Mouse (Mus musculus): ENCODE measurements around the gene Olfr1274-ps.
"Not testable (repeated sequence)": the region's sequence is repeated elsewhere in the genome, so short reads cannot be mapped to it uniquely, and the experiment has no call there.

DNA sequence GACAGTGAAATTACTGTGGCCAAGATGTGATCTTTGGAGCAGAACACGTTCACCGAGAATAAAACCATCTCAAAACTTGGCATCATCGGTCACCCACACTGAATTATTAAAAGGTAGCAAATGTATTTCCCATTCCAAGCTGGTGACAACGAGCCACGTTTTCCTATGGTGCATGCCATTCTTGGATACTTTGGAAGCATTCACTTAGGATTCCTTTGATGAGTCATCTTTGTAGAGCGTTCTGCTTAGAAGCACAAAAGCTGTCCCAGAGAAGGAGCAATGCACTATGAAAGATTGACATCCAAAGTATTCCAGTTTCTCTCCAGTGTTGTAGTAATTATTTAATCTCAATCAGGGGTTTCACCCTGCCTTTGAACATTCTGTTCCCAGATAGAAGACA lies 23.8 kb downstream of the Olfr1274-ps start:
- TF ChIP-seq ZKSCAN1 (IDR thresholded peaks at IDR 0.05; ENCODE audit: low read depth, low read length); CTCF (IDR thresholded peaks at IDR 0.05 in 2 of 3, conservative IDR thresholded peaks at IDR 0.05 in 1 of 3; ENCODE audit: control insufficient read depth in 1 of 3, insufficient read depth in 1 of 3, low read depth in 2 of 3, low read length in 3 of 3, poor library complexity in 1 of 3, severe bottlenecking in 1 of 3); SIN3A (IDR thresholded peaks at IDR 0.05; ENCODE audit: low read length); EP300 (IDR thresholded peaks at IDR 0.05; ENCODE audit: low read depth in 1 of 2, low read length in 2 of 2): not testable (repeated sequence)
